Mouse (Mus musculus) bone marrow, adult 2 months (tissue): ENCODE data around the gene Aim2. TPM values are rescaled to one million over a fixed set of nuclear protein-coding genes. Genes with fewer than 3 reads are reported as not detected.

Experiments used
- H3K27ac ChIP-seq: fragments of 200-500 bp; 2 replicates; pipeline ENCODE4 v1.5.1; 2012; ENCODE audit warnings: low read depth, mild to moderate bottlenecking, control low read depth, inconsistent platforms, low read length; ENCODE audit not compliant: control insufficient read depth, poor library complexity, insufficient read depth
- H3K4me1 ChIP-seq: fragments of 200-500 bp; 2 replicates; pipeline ENCODE4 v1.6.1; 2011; ENCODE audit warnings: low read length; ENCODE audit not compliant: control insufficient read depth, insufficient read depth
- H3K4me3 ChIP-seq: fragments of 200-500 bp; replicated peaks from 2 replicates; pipeline ENCODE3; 2011; ENCODE audit warnings: mild to moderate bottlenecking, low read depth, low read length, control low read depth; ENCODE audit not compliant: control insufficient read depth
- CTCF ChIP-seq: fragments of 200-500 bp; IDR thresholded peaks from 2 replicates; pipeline ENCODE4 v1.5.1; 2011; ENCODE audit warnings: low read length, control low read depth; ENCODE audit not compliant: control insufficient read depth, insufficient read depth
- POLR2A ChIP-seq: fragments of 200-500 bp; IDR thresholded peaks from 2 replicates; pipeline ENCODE4 v1.6.1; 2011; ENCODE audit warnings: low read depth, mild to moderate bottlenecking, control low read depth, low read length, borderline replicate concordance; ENCODE audit not compliant: control insufficient read depth
- WGBS: fragments of 180-500 bp; shearing (Covaris S2); methylation state at CpG from one replicate; pipeline ENCODE4 v1.1.7; 2018; 5-methylcytosine and 5-hydroxymethylcytosine counted together
- polyA plus RNA-seq: library from polyadenylated mRNA; stranded (reverse); fragments of >200 nt; gene quantifications from 2 replicates; pipeline ENCODE4 v1.2.4, GENCODE M21; 2011; ENCODE audit warnings: low replicate concordance; ENCODE audit not compliant: missing spikeins, insufficient read depth, insufficient read length

Gene Aim2
- polyA plus RNA-seq, 1 experiment, result 29.2 TPM

DNA sequence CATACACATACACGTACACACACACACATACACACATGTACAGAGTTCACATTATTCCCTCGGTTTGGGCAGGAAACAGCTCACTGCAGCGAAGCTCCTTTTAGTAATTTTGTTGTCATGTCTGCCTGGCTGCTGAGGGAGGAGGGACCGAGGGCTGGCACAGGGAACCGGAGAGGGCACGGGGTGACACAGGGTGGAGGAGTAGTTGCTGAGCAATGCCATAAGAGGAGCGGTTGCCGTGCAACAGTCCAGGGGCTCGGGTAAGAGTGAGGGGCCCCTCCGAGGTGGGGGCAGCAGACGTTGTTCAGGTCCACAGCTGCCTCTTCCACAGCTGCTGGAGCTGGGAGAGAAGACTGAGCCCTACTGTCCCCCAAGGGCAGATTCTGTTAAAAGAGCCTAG lies 14.8 kb upstream of the Aim2 start:
- Histone ChIP-seq H3K4me3 (no peak overlapping the region), H3K27ac (no peak overlapping the region), H3K4me1 (no peaks in the 10 kb centered on the region)
- 85% methylated on average over 11 of the region's 11 CpGs for WGBS
- TF ChIP-seq POLR2A (no peak), CTCF (no peak)

DNA sequence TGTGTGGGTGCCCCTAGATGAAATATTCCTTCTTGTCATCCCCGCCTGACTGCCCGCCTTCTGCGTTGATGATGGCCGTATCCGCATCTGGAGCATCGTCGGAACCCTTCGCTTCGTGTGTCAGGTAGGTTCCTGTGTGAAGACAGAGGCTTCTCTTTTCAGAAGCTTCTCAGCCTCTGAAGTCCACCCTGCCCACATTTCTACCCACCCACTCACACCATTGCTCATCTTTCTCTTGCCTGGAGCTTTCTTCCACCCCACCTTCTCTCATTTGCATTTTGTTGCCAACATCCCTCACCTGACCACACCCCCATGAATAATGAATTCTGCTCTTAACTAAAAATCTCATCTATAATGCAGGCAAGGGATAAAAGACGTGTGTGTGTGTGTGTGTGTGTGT lies 13.7 kb upstream of the Aim2 start:
- 90% methylated on average over 10 of the region's 10 CpGs for WGBS
- no peaks in the 10 kb centered on the region for H3K4me1 ChIP-seq
- H3K27ac ChIP-seq, result no peak overlapping the region
- H3K4me3 ChIP-seq, result no peak overlapping the region
- no peak for TF ChIP-seq POLR2A
- no peak for TF ChIP-seq CTCF

DNA sequence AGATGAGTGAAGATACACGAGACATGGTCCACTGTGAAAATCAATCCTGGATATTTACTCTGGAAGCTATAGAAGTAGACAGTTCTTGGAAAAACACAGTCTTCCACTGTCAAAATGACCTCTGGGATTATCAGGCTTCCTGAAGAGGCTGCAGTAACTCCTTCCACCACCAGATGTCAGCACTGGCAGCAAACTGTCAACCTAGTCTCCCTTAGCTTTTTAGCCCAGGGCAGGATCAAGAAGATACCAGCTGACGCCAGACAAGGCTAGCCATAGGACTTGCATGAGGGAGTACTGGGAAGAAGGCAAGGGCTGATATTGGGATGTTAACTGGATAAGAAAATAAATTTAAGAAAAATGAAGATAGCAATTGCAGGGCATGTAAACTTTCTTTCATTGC lies 11.1 kb upstream of the Aim2 start:
- H3K4me3 ChIP-seq, result no peak overlapping the region
- TF ChIP-seq CTCF (peak; percentile 79), POLR2A (no peak)
- no peaks in the 10 kb centered on the region for H3K4me1 ChIP-seq
- WGBS, result 8% methylated on average over 2 of the region's 2 CpGs
- H3K27ac ChIP-seq, result no peak overlapping the region

DNA sequence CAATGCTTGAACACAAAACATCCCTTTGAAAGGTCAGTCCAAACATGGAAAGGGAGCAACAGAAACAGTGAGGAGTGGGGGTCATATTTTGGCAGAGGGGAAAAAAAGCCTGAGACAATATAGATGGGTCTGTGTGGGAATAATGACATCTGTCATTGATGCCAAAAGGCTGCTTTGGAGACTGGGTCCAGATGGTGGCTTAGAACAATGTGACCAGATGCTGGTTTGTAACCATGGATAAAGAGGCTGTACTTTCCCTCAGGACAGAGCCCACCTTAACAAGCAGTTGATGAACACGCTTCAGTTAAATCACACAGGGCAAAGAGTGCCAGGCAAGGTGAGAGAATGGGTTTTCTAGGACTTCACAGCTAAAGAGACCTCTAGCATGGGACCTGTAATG lies 8.3 kb upstream of the Aim2 start:
- Histone ChIP-seq H3K4me3 (no peak overlapping the region), H3K4me1 (no peaks in the 10 kb centered on the region), H3K27ac (no peak overlapping the region)
- no peak for TF ChIP-seq POLR2A
- no peak for TF ChIP-seq CTCF
- 92% methylated on average over 1 of the region's 1 CpGs for WGBS

DNA sequence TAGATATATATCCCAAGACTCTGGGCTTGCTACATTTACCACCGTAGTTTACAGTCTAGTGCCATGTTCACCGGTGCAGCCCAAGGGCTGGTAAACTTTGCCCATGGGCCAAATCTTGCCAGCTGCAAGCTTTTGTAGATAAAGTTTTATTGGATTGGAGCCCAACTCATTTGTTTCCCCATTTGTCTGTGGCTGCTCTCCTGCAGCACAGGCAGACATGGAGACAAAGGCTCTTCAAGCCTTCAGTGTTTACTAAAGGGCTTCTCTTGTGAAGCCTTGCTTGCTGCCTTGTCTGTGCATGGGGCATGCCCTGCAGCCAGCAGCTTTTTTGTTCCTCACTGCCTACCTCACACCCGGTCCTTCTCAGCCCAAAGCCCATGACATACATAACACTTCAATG lies 6.7 kb upstream of the Aim2 start:
- H3K27ac ChIP-seq, result no peak overlapping the region
- H3K4me1 ChIP-seq, result no peaks in the 10 kb centered on the region
- no peak overlapping the region for H3K4me3 ChIP-seq
- WGBS, result 66% methylated on average over 3 of the region's 3 CpGs
- TF ChIP-seq POLR2A (no peak), CTCF (no peak)

DNA sequence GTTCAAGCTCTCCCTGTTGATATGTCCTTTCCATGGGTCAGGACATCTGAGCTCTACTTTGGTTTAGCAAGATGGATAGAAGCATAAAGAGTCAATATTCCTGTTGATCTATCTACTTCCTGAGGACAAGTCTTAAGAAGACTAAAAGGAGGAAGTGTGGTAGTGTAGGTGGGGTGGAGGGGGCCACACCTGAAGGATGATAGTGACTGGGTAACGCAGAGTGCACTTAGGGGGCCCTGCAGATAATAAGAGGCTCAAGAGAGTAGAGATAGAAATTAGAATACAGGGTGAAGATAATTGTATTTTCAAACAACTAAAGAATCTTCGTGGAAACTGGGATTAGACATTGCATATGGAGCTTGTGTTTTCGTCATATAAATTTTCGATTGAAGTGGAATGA lies 5.6 kb upstream of the Aim2 start:
- H3K27ac ChIP-seq, result no peak overlapping the region
- no peaks in the 10 kb centered on the region for H3K4me1 ChIP-seq
- 73% methylated on average over 4 of the region's 4 CpGs for WGBS
- H3K4me3 ChIP-seq, result no peak overlapping the region
- TF ChIP-seq POLR2A (no peak), CTCF (no peak)

DNA sequence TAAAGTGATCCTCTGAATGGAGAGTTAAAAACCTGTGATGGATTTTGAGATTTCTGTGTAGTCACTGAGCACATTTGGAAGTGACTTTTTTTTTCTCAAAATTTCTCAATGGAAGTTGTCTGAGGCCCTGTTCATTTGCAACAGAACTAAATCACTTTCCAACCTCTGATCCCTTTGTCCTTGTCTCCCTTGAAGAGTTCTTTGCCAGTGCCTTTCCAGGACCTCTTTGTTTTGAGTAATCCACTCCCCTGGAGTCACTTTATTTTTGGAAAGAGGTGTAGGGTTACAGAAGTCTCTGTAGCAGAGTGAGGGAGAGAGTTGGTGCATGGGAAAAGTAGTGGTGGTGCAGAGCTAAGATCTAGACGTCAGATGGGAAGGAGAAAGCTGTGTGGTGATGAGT lies 2.2 kb upstream of the Aim2 start:
- no peak for TF ChIP-seq CTCF
- TF ChIP-seq POLR2A, result no peak
- Histone ChIP-seq H3K27ac (no peak overlapping the region), H3K4me3 (no peak overlapping the region), H3K4me1 (no peaks in the 10 kb centered on the region)
- WGBS, result 42% methylated on average over 1 of the region's 1 CpGs

DNA sequence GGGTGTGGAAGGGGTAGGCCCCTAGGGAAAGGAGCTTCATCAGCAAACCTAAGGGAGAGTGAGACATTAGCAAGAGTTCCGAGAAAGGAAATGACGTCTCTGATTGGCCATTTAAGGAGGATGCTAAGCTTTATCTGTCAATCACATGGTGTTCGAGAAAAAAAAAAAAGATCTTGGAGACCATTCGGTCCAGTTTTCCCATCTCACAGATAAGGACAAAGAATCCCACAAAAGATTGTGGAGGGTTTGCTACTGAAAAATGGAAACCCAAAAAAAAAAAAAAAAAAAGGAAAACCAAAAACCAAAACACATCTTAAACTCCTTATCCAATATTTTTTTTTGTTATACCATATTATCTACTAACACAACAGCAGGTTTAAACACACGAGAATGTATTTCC lies 1.5 kb upstream of the Aim2 start:
- Histone ChIP-seq H3K27ac (no peak overlapping the region), H3K4me1 (no peaks in the 10 kb centered on the region), H3K4me3 (no peak overlapping the region)
- TF ChIP-seq POLR2A (no peak), CTCF (no peak)
- WGBS, result 65% methylated on average over 5 of the region's 5 CpGs

DNA sequence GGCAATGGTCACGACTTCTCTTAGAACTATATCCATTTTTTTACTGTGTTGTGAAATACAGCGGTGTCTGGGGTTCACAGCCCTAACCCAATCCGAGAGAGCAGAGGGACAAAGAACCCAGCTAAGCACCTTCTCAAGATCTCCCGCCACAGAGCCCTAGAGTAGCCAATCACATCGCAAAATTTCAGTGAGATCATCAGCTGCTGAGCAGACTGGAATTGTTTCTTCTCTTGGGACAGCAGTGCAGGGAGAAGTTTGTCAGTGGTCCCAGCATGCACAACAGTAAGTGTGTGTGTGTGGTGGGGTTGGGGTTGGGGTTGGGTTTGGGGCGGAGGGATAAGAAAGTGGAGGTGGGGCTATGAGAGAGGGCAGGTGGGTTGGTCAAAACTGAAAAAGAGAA lies 733 bp upstream of the Aim2 start:
- H3K27ac ChIP-seq, result no peak overlapping the region
- H3K4me3 ChIP-seq, result no peak overlapping the region
- 5% methylated on average over 6 of the region's 6 CpGs for WGBS
- no peaks in the 10 kb centered on the region; the same call in 1 of the 2 replicates for H3K4me1 ChIP-seq
- no peak for TF ChIP-seq CTCF
- no peak for TF ChIP-seq POLR2A
